Mouse (Mus musculus) stomach, embryonic 15.5 days (tissue): Measurements from ENCODE around the gene Igf2bp2. TPM values are rescaled to one million over a fixed set of nuclear protein-coding genes. Genes with fewer than 3 reads are reported as not detected.
A peak's percentile ranks its signal among the peaks of the same experiment; 100 is the strongest.

Experiments
- ATAC-seq: fragments of 200-750 bp; cut with Nextera tagmentation; 2 replicates; pipeline ENCODE4 v1.8.0; 2017; ENCODE audit warnings: low read depth, moderate number of reproducible peaks, moderate TSS enrichment; ENCODE audit not compliant: insufficient read depth, low FRiP score
- H3K27ac ChIP-seq: fragments of 300-500 bp; sonication (generic); 2 replicates; pipeline ENCODE4 v1.5.1; 2015; ENCODE audit warnings: mild to moderate bottlenecking, inconsistent platforms
- H3K27me3 ChIP-seq: fragments of 300-500 bp; sonication (generic); replicated peaks from 2 replicates; pipeline ENCODE4 v1.6.1; 2015; ENCODE audit warnings: inconsistent platforms
- H3K36me3 ChIP-seq: fragments of 300-500 bp; sonication (generic); 2 replicates; pipeline ENCODE4 v1.6.1; 2015; ENCODE audit warnings: inconsistent platforms
- H3K4me1 ChIP-seq: fragments of 300-500 bp; sonication (generic); 2 replicates; pipeline ENCODE4 v1.6.1; 2015; ENCODE audit warnings: inconsistent platforms
- H3K4me2 ChIP-seq: fragments of 300-500 bp; sonication (generic); 2 replicates; pipeline ENCODE4 v1.6.1; 2015; ENCODE audit warnings: mild to moderate bottlenecking, inconsistent platforms
- H3K4me3 ChIP-seq: fragments of 300-500 bp; sonication (generic); replicated peaks from 2 replicates; pipeline ENCODE4 v1.5.1; 2015; ENCODE audit warnings: inconsistent platforms
- H3K9ac ChIP-seq: fragments of 300-500 bp; sonication (generic); 2 replicates; pipeline ENCODE4 v1.6.1; 2015; ENCODE audit warnings: inconsistent platforms
- H3K9me3 ChIP-seq: fragments of 300-500 bp; sonication (generic); 2 replicates; pipeline ENCODE4 v1.6.1; 2016; ENCODE audit warnings: inconsistent platforms
- WGBS: fragments of 180-500 bp; shearing (Covaris S2); methylation state at CpG from one replicate; pipeline ENCODE4 v1.1.7; 2015; 5-methylcytosine and 5-hydroxymethylcytosine counted together
- polyA plus RNA-seq: library from polyadenylated mRNA; unstranded; fragments of >200 nt; fragmentation: Nextera tagmentation; extraction: Ambion mirVana; gene quantifications from 2 replicates; pipeline ENCODE4 v1.2.1, GENCODE M21; 2015

Gene Igf2bp2
- polyA plus RNA-seq, 1 experiment from 2014 or later: 101 TPM

GRCm38 (mm10) chr16:22058871-22059270, 104.2 kb downstream of the Igf2bp2 start:
- Histone ChIP-seq H3K27me3 (no peaks in the 10 kb centered on the region), H3K4me3 (no peak overlapping the region), H3K9me3 (no peaks in the 10 kb centered on the region), H3K9ac (no peak overlapping the region), H3K36me3 (peaks cover 35% of the 10 kb centered on the region), H3K4me2 (no peak overlapping the region), H3K4me1 (no peaks in the 10 kb centered on the region), H3K27ac (no peak overlapping the region)
- WGBS: 93% methylated on average over 7 of the region's 7 CpGs
- ATAC-seq: no peak

- Histone ChIP-seq H3K36me3 (peaks cover 28% of the 10 kb centered on the region), H3K9me3 (no peaks in the 10 kb centered on the region), H3K9ac (no peak overlapping the region), H3K27me3 (no peaks in the 10 kb centered on the region), H3K4me2 (no peak overlapping the region), H3K27ac (no peak overlapping the region), H3K4me3 (no peak overlapping the region), H3K4me1 (no peaks in the 10 kb centered on the region)
- ATAC-seq: peak; percentile 47; the same call in 1 of the 2 replicates
- WGBS: 68% methylated on average over 6 of the region's 6 CpGs
These were observed 105.6 kb downstream of the Igf2bp2 start for GRCm38 (mm10) chr16:22057498-22057897.

- Histone ChIP-seq H3K9ac (no peak overlapping the region), H3K4me1 (no peaks in the 10 kb centered on the region), H3K27me3 (no peaks in the 10 kb centered on the region), H3K4me2 (no peak overlapping the region), H3K9me3 (no peaks in the 10 kb centered on the region), H3K27ac (no peak overlapping the region), H3K4me3 (no peak overlapping the region), H3K36me3 (no peaks in the 10 kb centered on the region)
- WGBS: 94% methylated on average over 21 of the region's 21 CpGs
- no peak for ATAC-seq
These were observed 109.7 kb downstream of the Igf2bp2 start for GRCm38 (mm10) chr16:22053411-22053810.

GRCm38 (mm10) chr16:22046739-22047366, 116.2 kb downstream of the Igf2bp2 start:
- H3K4me1 ChIP-seq: no peaks in the 10 kb centered on the region
- ATAC-seq: no peak

GRCm38 (mm10) chr16:22045930-22046329, 117.2 kb downstream of the Igf2bp2 start:
- Histone ChIP-seq H3K4me2 (no peak overlapping the region), H3K4me1 (no peaks in the 10 kb centered on the region), H3K9me3 (no peaks in the 10 kb centered on the region), H3K9ac (no peak overlapping the region), H3K27ac (no peak overlapping the region), H3K4me3 (no peak overlapping the region), H3K36me3 (peaks cover 25% of the 10 kb centered on the region), H3K27me3 (no peaks in the 10 kb centered on the region)
- ATAC-seq: no peak
- WGBS: 90% methylated on average over 3 of the region's 3 CpGs

More at GRCm38 (mm10) chr16:22046739-22047366, 116.2 kb downstream of the Igf2bp2 start:
- no peaks in the 10 kb centered on the region for H3K27me3 ChIP-seq
- H3K9me3 ChIP-seq: no peaks in the 10 kb centered on the region
- no peak overlapping the region for H3K27ac ChIP-seq
- 86% methylated on average over 10 of the region's 10 CpGs for WGBS
- H3K9ac ChIP-seq: no peak overlapping the region
- H3K4me3 ChIP-seq: no peak overlapping the region
- peaks cover 17% of the 10 kb centered on the region for H3K36me3 ChIP-seq
- H3K4me2 ChIP-seq: no peak overlapping the region

GRCm38 (mm10) chr16:22043830-22044229, 119.3 kb downstream of the Igf2bp2 start:
- H3K9me3 ChIP-seq: no peaks in the 10 kb centered on the region
- H3K4me3 ChIP-seq: no peak overlapping the region
- H3K27me3 ChIP-seq: no peaks in the 10 kb centered on the region
- no peak overlapping the region for H3K27ac ChIP-seq
- H3K36me3 ChIP-seq: peaks cover 36% of the 10 kb centered on the region
- no peaks in the 10 kb centered on the region for H3K4me1 ChIP-seq
- H3K9ac ChIP-seq: no peak overlapping the region
- no peak overlapping the region for H3K4me2 ChIP-seq
- WGBS: 67% methylated on average over 4 of the region's 4 CpGs
- ATAC-seq: no peak

- no peak overlapping the region for H3K27ac ChIP-seq
- 92% methylated on average over 1 of the region's 1 CpGs for WGBS
- H3K9me3 ChIP-seq: no peaks in the 10 kb centered on the region
- no peak overlapping the region for H3K9ac ChIP-seq
- no peak overlapping the region for H3K4me3 ChIP-seq
- no peaks in the 10 kb centered on the region for H3K4me1 ChIP-seq
- no peak for ATAC-seq
- no peak overlapping the region for H3K4me2 ChIP-seq
- no peaks in the 10 kb centered on the region for H3K27me3 ChIP-seq
- H3K36me3 ChIP-seq: peaks cover 40% of the 10 kb centered on the region
These were observed 123.1 kb downstream of the Igf2bp2 start for GRCm38 (mm10) chr16:22039978-22040377.

GRCm38 (mm10) chr16:22038554-22038953, 124.5 kb downstream of the Igf2bp2 start:
- H3K36me3 ChIP-seq: peaks cover 27% of the 10 kb centered on the region
- H3K27me3 ChIP-seq: no peaks in the 10 kb centered on the region
- no peaks in the 10 kb centered on the region for H3K9me3 ChIP-seq
- H3K4me1 ChIP-seq: no peaks in the 10 kb centered on the region
- 88% methylated on average over 10 of the region's 10 CpGs for WGBS
- no peak overlapping the region for H3K4me3 ChIP-seq
- H3K9ac ChIP-seq: no peak overlapping the region
- no peak overlapping the region for H3K4me2 ChIP-seq
- ATAC-seq: no peak
- H3K27ac ChIP-seq: no peak overlapping the region

- Histone ChIP-seq H3K27ac (no peak overlapping the region), H3K27me3 (no peaks in the 10 kb centered on the region), H3K4me1 (no peaks in the 10 kb centered on the region), H3K4me2 (no peak overlapping the region), H3K9ac (no peak overlapping the region), H3K36me3 (peaks cover 36% of the 10 kb centered on the region), H3K9me3 (no peaks in the 10 kb centered on the region), H3K4me3 (no peak overlapping the region)
- ATAC-seq: no peak
- 97% methylated on average over 5 of the region's 5 CpGs for WGBS
These were observed 135.6 kb downstream of the Igf2bp2 start for GRCm38 (mm10) chr16:22027474-22027873.

- Histone ChIP-seq H3K4me3 (no peak overlapping the region), H3K4me2 (no peak overlapping the region), H3K36me3 (peaks cover 30% of the 10 kb centered on the region), H3K27me3 (no peaks in the 10 kb centered on the region), H3K4me1 (no peaks in the 10 kb centered on the region), H3K27ac (no peak overlapping the region), H3K9ac (no peak overlapping the region), H3K9me3 (no peaks in the 10 kb centered on the region)
- no peak for ATAC-seq
- WGBS: 91% methylated on average over 2 of the region's 2 CpGs
These were observed 141.0 kb downstream of the Igf2bp2 start for GRCm38 (mm10) chr16:22022122-22022521.

- Histone ChIP-seq H3K4me1 (no peaks in the 10 kb centered on the region), H3K4me3 (no peak overlapping the region), H3K9me3 (no peaks in the 10 kb centered on the region), H3K27me3 (no peaks in the 10 kb centered on the region), H3K4me2 (no peak overlapping the region), H3K36me3 (peaks cover 21% of the 10 kb centered on the region), H3K27ac (no peak overlapping the region), H3K9ac (no peak overlapping the region)
- 75% methylated on average over 1 of the region's 1 CpGs for WGBS
- ATAC-seq: no peak
These were observed 147.5 kb downstream of the Igf2bp2 start for GRCm38 (mm10) chr16:22015569-22015968.

- peak overlapping the region; percentile 71 for H3K27ac ChIP-seq
- no peaks in the 10 kb centered on the region for H3K27me3 ChIP-seq
- peak overlapping the region; percentile 86 for H3K9ac ChIP-seq
- H3K4me3 ChIP-seq: peak overlapping the region; percentile 79
- H3K36me3 ChIP-seq: no peaks in the 10 kb centered on the region
- WGBS: under 1% methylated on average over 50 of the region's 51 CpGs
- peak; percentile 48 for ATAC-seq
- H3K4me1 ChIP-seq: no peaks in the 10 kb centered on the region
- H3K9me3 ChIP-seq: no peaks in the 10 kb centered on the region
- peak overlapping the region; percentile 69 for H3K4me2 ChIP-seq
These were observed 153.5 kb downstream of the Igf2bp2 start for GRCm38 (mm10) chr16:22009596-22009995.
